Mouse (Mus musculus): ENCODE measurements at regions not wholly inside any gene's neighbourhood (a gene's known extent, or its start where the extent isn't known, plus 50 kb on each side); places are given as distances from the start of the nearest gene placed in this dataset.
"Not testable (repeated sequence)": the region's sequence is repeated elsewhere in the genome, so short reads cannot be mapped to it uniquely, and the experiment has no call there.

- no peak for DNase-seq
Observed at GRCm38 (mm10) chr11:71285193-71285592, 54.7 kb upstream of the Nlrp1b start.

- DNase-seq, result not testable (repeated sequence)
Observed at GRCm38 (mm10) chr11:71288243-71288642, 57.7 kb upstream of the Nlrp1b start.

GRCm38 (mm10) chr11:71289490-71289889, 59.0 kb upstream of the Nlrp1b start:
- DNase-seq, result no peak

- no peak for DNase-seq
Observed at GRCm38 (mm10) chr11:71299479-71299878, 68.9 kb upstream of the Nlrp1b start.

- DNase-seq, result no peak
Observed at GRCm38 (mm10) chr11:71323439-71323838, 92.9 kb upstream of the Nlrp1b start.

GRCm38 (mm10) chr11:71337428-71337827, 106.9 kb upstream of the Nlrp1b start:
- no peak for DNase-seq

- DNase-seq, result peak; percentile 58
Observed at GRCm38 (mm10) chr11:71346024-71346423, 115.5 kb upstream of the Nlrp1b start.

- DNase-seq, result no peak
Observed at GRCm38 (mm10) chr11:71357089-71357488, 126.6 kb upstream of the Nlrp1b start.

GRCm38 (mm10) chr11:71360856-71361255, 130.3 kb upstream of the Nlrp1b start:
- DNase-seq, result no peak

- DNase-seq, result peak; percentile 23
Observed at GRCm38 (mm10) chr11:71371871-71372270, 141.3 kb upstream of the Nlrp1b start.

- DNase-seq, result no peak
Observed at GRCm38 (mm10) chr11:71375132-71375531, 144.6 kb upstream of the Nlrp1b start.

- DNase-seq, result no peak
Observed at GRCm38 (mm10) chr11:71388411-71388810, 157.9 kb upstream of the Nlrp1b start.

- peak; percentile 52 for DNase-seq
Observed at GRCm38 (mm10) chr11:71389659-71390058, 159.1 kb upstream of the Nlrp1b start.

GRCm38 (mm10) chr11:71390151-71390550, 159.6 kb upstream of the Nlrp1b start:
- no peak for DNase-seq

- DNase-seq, result no peak
Observed at GRCm38 (mm10) chr11:71390616-71391015, 160.1 kb upstream of the Nlrp1b start.

- peak; percentile 14 for DNase-seq
Observed at GRCm38 (mm10) chr11:71393406-71393805, 162.9 kb upstream of the Nlrp1b start.

- no peak for DNase-seq
Observed at GRCm38 (mm10) chr11:71395023-71395422, 164.5 kb upstream of the Nlrp1b start.

GRCm38 (mm10) chr11:71395631-71396030, 165.1 kb upstream of the Nlrp1b start:
- DNase-seq, result no peak

GRCm38 (mm10) chr11:71400351-71400750, 169.8 kb upstream of the Nlrp1b start:
- DNase-seq, result no peak

- no peak for DNase-seq
Observed at GRCm38 (mm10) chr11:71401411-71402276, 171.1 kb upstream of the Nlrp1b start.

GRCm38 (mm10) chr11:71404361-71404760, 173.8 kb upstream of the Nlrp1b start:
- DNase-seq, result no peak

- DNase-seq, result no peak
Observed at GRCm38 (mm10) chr11:71407043-71407442, 176.5 kb upstream of the Nlrp1b start.

- peak; percentile 35 for DNase-seq
Observed at GRCm38 (mm10) chr11:71409211-71409765, 178.8 kb upstream of the Nlrp1b start.

GRCm38 (mm10) chr11:71410582-71410981, 180.0 kb upstream of the Nlrp1b start:
- DNase-seq, result no peak

All from adrenal gland, postnatal 25 days (tissue).